Mouse (Mus musculus) hindbrain, embryonic 16.5 days (tissue): ENCODE data around the gene Pla2g4d. TPM values are rescaled to one million over a fixed set of nuclear protein-coding genes. Genes with fewer than 3 reads are reported as not detected.
"Not testable (repeated sequence)": the region's sequence is repeated elsewhere in the genome, so short reads cannot be mapped to it uniquely, and the experiment has no call there.

Experiments
- ATAC-seq: fragments of 200-750 bp; cut with Nextera tagmentation; 2 replicates; pipeline ENCODE4 v1.8.0; 2017; ENCODE audit warnings: moderate TSS enrichment, moderate library complexity
- H3K27ac ChIP-seq: fragments of 300-500 bp; sonication (generic); 2 replicates; pipeline ENCODE4 v1.5.1; 2014; ENCODE audit warnings: low read depth, mild to moderate bottlenecking, control low read depth, low read length, moderate library complexity
- H3K27me3 ChIP-seq: fragments of 300-500 bp; sonication (generic); replicated peaks from 2 replicates; pipeline ENCODE4 v1.6.1; 2014; ENCODE audit warnings: low read length; ENCODE audit not compliant: control insufficient read depth, insufficient read depth
- H3K36me3 ChIP-seq: fragments of 300-500 bp; sonication (generic); 2 replicates; pipeline ENCODE4 v1.6.1; 2014; ENCODE audit warnings: mild to moderate bottlenecking, low read length, moderate library complexity, mixed read lengths; ENCODE audit not compliant: control insufficient read depth, insufficient read depth
- H3K4me1 ChIP-seq: fragments of 300-500 bp; sonication (generic); 2 replicates; pipeline ENCODE4 v1.6.1; 2014; ENCODE audit warnings: low read depth, low read length; ENCODE audit not compliant: control insufficient read depth, insufficient read depth
- H3K4me2 ChIP-seq: fragments of 300-500 bp; sonication (generic); 2 replicates; pipeline ENCODE4 v1.6.1; 2014; ENCODE audit warnings: mild to moderate bottlenecking, low read length, control low read depth, moderate library complexity
- H3K4me3 ChIP-seq: fragments of 300-500 bp; sonication (generic); 2 replicates; pipeline ENCODE4 v1.5.1; 2014; ENCODE audit warnings: mild to moderate bottlenecking, low read length, control low read depth, moderate library complexity
- H3K9ac ChIP-seq: fragments of 300-500 bp; sonication (generic); 2 replicates; pipeline ENCODE4 v1.6.1; 2014; ENCODE audit warnings: low read depth, mild to moderate bottlenecking, control low read depth, low read length, moderate library complexity
- H3K9me3 ChIP-seq: fragments of 300-500 bp; sonication (generic); 2 replicates; pipeline ENCODE4 v1.6.1; 2014; ENCODE audit warnings: mild to moderate bottlenecking, low read length, moderate library complexity; ENCODE audit not compliant: control insufficient read depth
- WGBS: fragments of 180-500 bp; shearing (Covaris S2); extraction: QIAGEN DNeasy Blood & Tissue Kit; methylation state at CpG from one replicate; pipeline ENCODE4 v1.1.7; 2014; 5-methylcytosine and 5-hydroxymethylcytosine counted together
- polyA plus RNA-seq: library from polyadenylated mRNA; unstranded; fragments of >200 nt; fragmentation: Nextera tagmentation; extraction: Ambion mirVana; gene quantifications from 2 replicates; pipeline ENCODE4 v1.2.1, GENCODE M21; 2015

The Pla2g4d gene
- polyA plus RNA-seq, 1 experiment from 2014 or later = 0.09 TPM

- H3K9ac ChIP-seq = no peak overlapping the region; the same call in 1 of the 2 replicates
- H3K4me2 ChIP-seq = peak overlapping the region; percentile 83
- H3K27ac ChIP-seq = no peak overlapping the region
- ATAC-seq = no peak
- no peaks in the 10 kb centered on the region for H3K9me3 ChIP-seq
- H3K36me3 ChIP-seq = no peaks in the 10 kb centered on the region
- 70% methylated on average over 2 of the region's 2 CpGs for WGBS
- H3K27me3 ChIP-seq = no peaks in the 10 kb centered on the region
- H3K4me3 ChIP-seq = peak overlapping the region; percentile 47
- H3K4me1 ChIP-seq = peaks cover 5% of the 10 kb centered on the region
These were observed 45.0 kb downstream of the Pla2g4d start for GRCm38 (mm10) chr2:120243995-120244394.

GRCm38 (mm10) chr2:120242791-120243467 lies 46.1 kb downstream of the Pla2g4d start:
- no peaks in the 10 kb centered on the region for H3K27me3 ChIP-seq
- H3K27ac ChIP-seq = no peak overlapping the region
- no peak overlapping the region for H3K4me3 ChIP-seq
- ATAC-seq = no peak
- no peaks in the 10 kb centered on the region for H3K36me3 ChIP-seq
- H3K4me1 ChIP-seq = peaks cover 5% of the 10 kb centered on the region
- no peak overlapping the region for H3K9ac ChIP-seq
- H3K4me2 ChIP-seq = peak overlapping the region; percentile 27
- no peaks in the 10 kb centered on the region for H3K9me3 ChIP-seq
- 77% methylated on average over 5 of the region's 5 CpGs for WGBS

DNA sequence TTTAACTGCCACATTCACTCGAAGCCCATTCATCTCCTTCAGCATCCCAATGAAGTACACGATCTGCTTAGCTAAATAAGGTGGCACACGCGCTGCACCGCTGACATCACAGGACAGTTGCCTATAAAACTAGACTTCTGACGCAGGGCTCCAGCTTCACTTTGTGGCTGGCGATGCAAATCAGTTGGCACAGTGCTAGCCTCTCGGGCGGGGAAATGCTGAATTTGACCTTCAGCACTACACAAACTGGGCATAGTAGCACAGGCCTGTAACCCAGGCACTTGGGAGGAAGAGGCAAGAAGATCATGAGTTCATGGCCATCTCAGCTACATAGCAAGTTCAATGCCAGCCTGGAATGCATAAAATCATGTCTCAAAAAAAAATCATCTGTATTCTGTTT lies 50.3 kb downstream of the Pla2g4d start:
- not testable (repeated sequence) for H3K27ac ChIP-seq
- WGBS = 86% methylated on average over 6 of the region's 9 CpGs

DNA sequence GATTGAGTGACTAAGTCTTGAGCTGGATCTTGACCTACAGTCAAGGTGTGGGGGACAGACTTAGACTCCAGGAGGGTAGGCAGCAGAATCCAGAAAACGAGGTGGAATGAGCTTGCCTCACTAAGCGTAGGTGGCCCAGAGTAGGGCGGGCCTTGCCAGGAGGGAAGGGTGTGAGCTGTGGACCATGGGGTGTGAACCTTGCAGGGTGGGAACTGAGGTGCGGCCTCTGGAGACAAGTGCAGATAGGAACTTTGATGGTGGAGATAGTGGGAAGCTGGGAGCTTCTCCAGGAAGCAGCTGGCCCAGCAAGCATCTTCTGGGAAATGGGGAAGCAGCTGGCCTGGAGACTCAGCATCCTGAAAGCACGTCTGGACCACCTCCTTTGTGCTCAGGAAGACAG lies 51.2 kb downstream of the Pla2g4d start:
- H3K9me3 ChIP-seq = no peaks in the 10 kb centered on the region
- no peak overlapping the region for H3K4me3 ChIP-seq
- H3K27me3 ChIP-seq = no peaks in the 10 kb centered on the region
- H3K9ac ChIP-seq = no peak overlapping the region
- H3K4me1 ChIP-seq = no peaks in the 10 kb centered on the region; the same call in 1 of the 2 replicates
- no peak for ATAC-seq
- H3K27ac ChIP-seq = no peak overlapping the region
- H3K36me3 ChIP-seq = no peaks in the 10 kb centered on the region
- WGBS = 85% methylated on average over 5 of the region's 5 CpGs
- H3K4me2 ChIP-seq = no peak overlapping the region

More for the DNA sequence above, 50.3 kb downstream of the Pla2g4d start:
- not testable (repeated sequence) for H3K4me3 ChIP-seq, H3K27me3 ChIP-seq, H3K36me3 ChIP-seq, H3K4me1 ChIP-seq, ATAC-seq, H3K9ac ChIP-seq, H3K9me3 ChIP-seq, H3K4me2 ChIP-seq

GRCm38 (mm10) chr2:120235947-120236640 lies 52.9 kb downstream of the Pla2g4d start:
- no peak for ATAC-seq
- Histone ChIP-seq H3K9me3 (no peaks in the 10 kb centered on the region), H3K27ac (no peak overlapping the region), H3K4me1 (no peaks in the 10 kb centered on the region), H3K27me3 (no peaks in the 10 kb centered on the region), H3K9ac (no peak overlapping the region), H3K4me2 (no peak overlapping the region), H3K36me3 (no peaks in the 10 kb centered on the region), H3K4me3 (no peak overlapping the region)
- WGBS = 84% methylated on average over 3 of the region's 3 CpGs

DNA sequence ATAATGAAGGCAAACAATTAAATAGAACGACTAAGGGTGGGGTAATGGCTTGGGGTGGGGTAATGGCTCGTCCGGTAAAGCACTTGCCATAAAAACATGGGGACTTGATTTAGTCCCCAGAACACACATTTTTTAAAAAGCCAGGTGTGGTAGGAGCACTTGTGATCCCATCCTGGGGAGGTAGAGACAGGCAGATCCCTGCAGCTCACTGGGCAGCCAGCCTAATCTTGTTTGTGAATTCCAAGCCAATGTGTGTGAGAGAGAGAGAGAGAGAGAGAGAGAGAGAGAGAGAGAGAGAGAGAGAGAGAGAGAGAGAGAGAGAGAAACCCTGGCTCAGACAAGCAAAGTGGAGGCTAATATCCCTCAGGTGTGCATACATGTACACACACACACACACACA lies 53.6 kb downstream of the Pla2g4d start:
- ATAC-seq = no peak
- no peaks in the 10 kb centered on the region for H3K4me1 ChIP-seq
- no peaks in the 10 kb centered on the region for H3K27me3 ChIP-seq
- no peaks in the 10 kb centered on the region for H3K36me3 ChIP-seq
- no peak overlapping the region for H3K4me3 ChIP-seq
- H3K9me3 ChIP-seq = no peaks in the 10 kb centered on the region
- 69% methylated on average over 3 of the region's 3 CpGs for WGBS
- no peak overlapping the region for H3K27ac ChIP-seq
- H3K9ac ChIP-seq = no peak overlapping the region
- H3K4me2 ChIP-seq = no peak overlapping the region

DNA sequence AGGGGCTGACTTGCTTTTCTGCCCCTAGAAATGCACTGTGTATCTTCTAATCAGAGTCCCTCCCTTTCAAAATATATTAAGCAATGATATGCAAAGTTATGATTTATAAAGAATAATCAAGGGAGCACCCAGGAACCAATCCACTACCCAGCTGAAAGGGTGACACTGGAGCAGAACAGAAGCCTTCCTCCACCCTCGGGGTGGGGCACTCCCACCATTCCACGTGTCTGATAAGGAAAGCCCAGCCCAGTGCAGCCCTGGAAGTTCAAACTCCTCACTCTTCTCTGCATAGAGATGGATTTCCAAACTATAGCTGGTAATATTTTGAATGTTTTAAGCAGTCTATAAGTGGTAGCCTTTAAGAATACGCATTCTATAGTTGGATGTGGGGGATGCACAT lies 57.4 kb downstream of the Pla2g4d start:
- no peak for ATAC-seq
- Histone ChIP-seq H3K4me3 (no peak overlapping the region), H3K9ac (no peak overlapping the region), H3K4me1 (no peaks in the 10 kb centered on the region), H3K36me3 (no peaks in the 10 kb centered on the region), H3K27ac (no peak overlapping the region), H3K9me3 (no peaks in the 10 kb centered on the region), H3K27me3 (no peaks in the 10 kb centered on the region), H3K4me2 (no peak overlapping the region)
- 69% methylated on average over 3 of the region's 3 CpGs for WGBS

Other genes with a start within 250 kb of the Pla2g4d start
- gene Ehd4, start 134.6 kb downstream of the Pla2g4d start, polyA plus RNA-seq = 19.2 and 20.7 TPM in 2 replicates
- gene Pla2g4e, start 43.9 kb downstream of the Pla2g4d start, polyA plus RNA-seq = 5.1 and 5.7 TPM in 2 replicates
- gene Pla2g4f, start 25.0 kb upstream of the Pla2g4d start, polyA plus RNA-seq = not detected in 2 replicates
- 43.0 and 44.5 TPM in 2 replicates for gene Vps39, start 63.9 kb upstream of the Pla2g4d start, polyA plus RNA-seq
- gene Ganc, start 114.7 kb upstream of the Pla2g4d start, polyA plus RNA-seq = 10.2 and 11.4 TPM in 2 replicates
- 6.3 and 7.2 TPM in 2 replicates for gene Tmem87a, start 114.9 kb upstream of the Pla2g4d start, polyA plus RNA-seq
- gene Capn3, start 166.8 kb upstream of the Pla2g4d start, polyA plus RNA-seq = 0.54 and 0.79 TPM in 2 replicates